Mouse (Mus musculus): ENCODE measurements around the gene Baz1b. TPM values are rescaled to one million over a fixed set of nuclear protein-coding genes. Genes with fewer than 3 reads are reported as not detected.
A peak's percentile ranks its signal among the peaks of the same experiment; 100 is the strongest.

The Baz1b gene
- total RNA-seq, 1 experiment = 70.1 TPM

DNA sequence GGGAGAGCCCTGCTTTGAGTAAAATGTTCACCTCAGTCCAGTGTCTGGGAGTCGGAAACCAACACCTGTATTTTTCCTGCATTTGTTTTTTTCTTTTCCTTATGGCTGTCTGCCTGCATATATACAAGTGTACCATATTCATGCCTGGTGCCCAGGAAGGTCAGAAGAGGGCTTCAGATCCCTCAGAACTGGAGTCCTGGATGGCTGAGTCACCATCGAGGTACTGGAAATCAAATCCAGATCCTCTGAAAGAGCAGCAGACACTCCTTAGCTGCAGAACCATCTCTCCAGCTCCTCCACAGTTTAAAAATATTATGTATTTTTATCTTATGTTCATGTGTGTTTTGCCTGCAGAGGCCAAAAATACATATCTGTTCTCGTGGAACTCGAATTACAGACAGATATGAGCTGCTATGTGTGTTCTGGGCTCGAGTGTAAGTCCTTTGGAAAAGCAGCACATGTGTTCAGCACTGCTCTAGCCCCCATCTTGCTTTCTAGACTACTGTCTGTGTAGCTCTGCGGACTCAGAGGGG is 15.3 kb upstream of the Baz1b start:
- Histone ChIP-seq H3K4me3 (ENCODE audit: insufficient read depth in 1 of 2, low read depth in 1 of 2, low read length in 2 of 2, poor library complexity in 1 of 2, severe bottlenecking in 1 of 2) (no peak overlapping the region), H3K9me3 (ENCODE audit: control insufficient read depth, insufficient read depth, low read depth, low read length) (no peaks in the 10 kb centered on the region), H3K36me3 (ENCODE audit: control insufficient read depth, insufficient read depth, low read length, poor library complexity, severe bottlenecking) (peaks cover 9% of the 10 kb centered on the region), H3K9ac (ENCODE audit: insufficient read depth, low read depth, low read length, poor library complexity, severe bottlenecking) (no peak overlapping the region), H3K4me1 (ENCODE audit: control insufficient read depth in 2 of 2, insufficient read depth in 2 of 2, low read length in 2 of 2, poor library complexity in 1 of 2) (peaks cover 3 to 22% of the 10 kb centered on the region in 2 experiments; a peak in 3 of 4 replicates), H3K27ac (ENCODE audit: insufficient read depth, low read depth, low read length, poor library complexity, severe bottlenecking) (no peak overlapping the region; the same call in 1 of the 2 replicates)
- in situ Hi-C loops (cut with MboI; ENCODE audit: low sequenced_read_pairs in 2 of 2, unreplicated experiment in 2 of 2) = no loop called here
- TF ChIP-seq CHD2 (IDR thresholded peaks at IDR 0.05; ENCODE audit: low read depth, low read length) (no peak), ZNF384 (IDR thresholded peaks at IDR 0.05; ENCODE audit: low read depth, low read length) (no peak), HCFC1 (IDR thresholded peaks at IDR 0.05; ENCODE audit: borderline replicate concordance, insufficient read depth, low read length) (no peak), MAFK (IDR thresholded peaks at IDR 0.05; ENCODE audit: insufficient read depth, low read depth, low read length) (no peak), ZC3H11A (IDR thresholded peaks at IDR 0.05; ENCODE audit: borderline replicate concordance, low read depth, low read length) (no peak)
- DNase-seq (ENCODE audit: low read depth, low spot score) = no peak

DNA sequence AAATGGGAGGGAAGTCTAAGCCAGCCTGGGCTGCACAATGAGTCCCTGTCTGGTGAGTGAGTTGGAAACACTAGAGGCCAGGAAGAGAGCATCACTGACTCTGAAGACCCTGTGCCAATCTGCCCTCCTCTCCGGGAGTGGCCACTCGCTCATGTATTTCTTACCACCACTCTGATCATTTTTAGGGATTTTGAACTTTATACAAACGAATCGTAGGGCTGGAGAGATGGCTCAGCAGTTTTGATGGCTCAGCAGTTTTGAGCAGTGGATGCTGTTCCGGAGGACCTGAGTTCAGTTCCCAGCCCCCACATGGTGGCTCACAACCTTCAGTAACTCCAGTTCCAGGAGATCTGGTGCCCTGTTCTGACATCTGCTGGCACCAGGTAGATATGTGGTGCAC is 14.1 kb upstream of the Baz1b start:
- TF ChIP-seq MAFK (IDR thresholded peaks at IDR 0.05; ENCODE audit: insufficient read depth, low read depth, low read length) (peak; percentile 88), CHD2 (IDR thresholded peaks at IDR 0.05; ENCODE audit: low read depth, low read length) (no peak), ZNF384 (IDR thresholded peaks at IDR 0.05; ENCODE audit: low read depth, low read length) (no peak), HCFC1 (IDR thresholded peaks at IDR 0.05; ENCODE audit: borderline replicate concordance, insufficient read depth, low read length) (no peak), ZC3H11A (IDR thresholded peaks at IDR 0.05; ENCODE audit: borderline replicate concordance, low read depth, low read length) (no peak)
- Histone ChIP-seq H3K9me3 (ENCODE audit: control insufficient read depth, insufficient read depth, low read depth, low read length) (no peaks in the 10 kb centered on the region), H3K4me1 (ENCODE audit: control insufficient read depth in 2 of 2, insufficient read depth in 2 of 2, low read length in 2 of 2, poor library complexity in 1 of 2) (peaks cover 0 to 22% of the 10 kb centered on the region in 2 experiments; a peak in 3 of 4 replicates), H3K27ac (ENCODE audit: insufficient read depth, low read depth, low read length, poor library complexity, severe bottlenecking) (no peak overlapping the region), H3K36me3 (ENCODE audit: control insufficient read depth, insufficient read depth, low read length, poor library complexity, severe bottlenecking) (peaks cover 13% of the 10 kb centered on the region), H3K9ac (ENCODE audit: insufficient read depth, low read depth, low read length, poor library complexity, severe bottlenecking) (no peak overlapping the region), H3K4me3 (ENCODE audit: insufficient read depth in 1 of 2, low read depth in 1 of 2, low read length in 2 of 2, poor library complexity in 1 of 2, severe bottlenecking in 1 of 2) (no peak overlapping the region)
- in situ Hi-C loops (cut with MboI; ENCODE audit: low sequenced_read_pairs in 2 of 2, unreplicated experiment in 2 of 2) = no loop called here
- DNase-seq (ENCODE audit: low read depth, low spot score) = no peak

DNA sequence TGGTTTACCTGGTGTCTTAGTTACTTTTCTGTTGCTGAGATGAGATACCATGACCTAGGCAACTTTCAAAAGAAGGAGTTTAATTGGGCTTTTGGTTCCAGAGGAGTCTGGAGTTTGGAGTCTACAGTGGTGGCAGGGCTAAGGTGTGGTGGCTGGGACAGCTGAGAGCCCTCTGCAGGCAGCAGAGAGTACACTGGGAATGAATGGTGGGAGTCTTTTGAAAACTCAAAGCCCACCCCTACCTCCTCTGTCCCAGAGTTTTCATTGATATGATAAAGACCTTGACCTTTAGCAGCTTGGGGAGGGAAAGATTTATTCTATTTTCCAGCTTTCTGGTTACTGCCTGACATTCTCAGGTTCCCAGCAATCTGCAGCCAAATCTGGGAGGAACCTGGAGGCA is 12.0 kb upstream of the Baz1b start:
- in situ Hi-C loops (cut with MboI; ENCODE audit: low sequenced_read_pairs in 2 of 2, unreplicated experiment in 2 of 2) = no loop called here
- Histone ChIP-seq H3K27ac (ENCODE audit: insufficient read depth, low read depth, low read length, poor library complexity, severe bottlenecking) (peak overlapping the region; percentile 64; the same call in 1 of the 2 replicates), H3K9me3 (ENCODE audit: control insufficient read depth, insufficient read depth, low read depth, low read length) (no peaks in the 10 kb centered on the region), H3K36me3 (ENCODE audit: control insufficient read depth, insufficient read depth, low read length, poor library complexity, severe bottlenecking) (peaks cover 26% of the 10 kb centered on the region), H3K4me3 (ENCODE audit: insufficient read depth in 1 of 2, low read depth in 1 of 2, low read length in 2 of 2, poor library complexity in 1 of 2, severe bottlenecking in 1 of 2) (no peak overlapping the region), H3K9ac (ENCODE audit: insufficient read depth, low read depth, low read length, poor library complexity, severe bottlenecking) (peak overlapping the region; percentile 26; the same call in 1 of the 2 replicates), H3K4me1 (ENCODE audit: control insufficient read depth in 2 of 2, insufficient read depth in 2 of 2, low read length in 2 of 2, poor library complexity in 1 of 2) (peaks cover 0 to 22% of the 10 kb centered on the region in 2 experiments; a peak in 2 of 4 replicates)
- no peak for TF ChIP-seq ZNF384 (IDR thresholded peaks at IDR 0.05; ENCODE audit: low read depth, low read length)
- TF ChIP-seq HCFC1 (IDR thresholded peaks at IDR 0.05; ENCODE audit: borderline replicate concordance, insufficient read depth, low read length) = no peak
- TF ChIP-seq CHD2 (IDR thresholded peaks at IDR 0.05; ENCODE audit: low read depth, low read length) = no peak
- no peak for TF ChIP-seq ZC3H11A (IDR thresholded peaks at IDR 0.05; ENCODE audit: borderline replicate concordance, low read depth, low read length)
- no peak for TF ChIP-seq MAFK (IDR thresholded peaks at IDR 0.05; ENCODE audit: insufficient read depth, low read depth, low read length)
- DNase-seq (ENCODE audit: low read depth, low spot score) = no peak

DNA sequence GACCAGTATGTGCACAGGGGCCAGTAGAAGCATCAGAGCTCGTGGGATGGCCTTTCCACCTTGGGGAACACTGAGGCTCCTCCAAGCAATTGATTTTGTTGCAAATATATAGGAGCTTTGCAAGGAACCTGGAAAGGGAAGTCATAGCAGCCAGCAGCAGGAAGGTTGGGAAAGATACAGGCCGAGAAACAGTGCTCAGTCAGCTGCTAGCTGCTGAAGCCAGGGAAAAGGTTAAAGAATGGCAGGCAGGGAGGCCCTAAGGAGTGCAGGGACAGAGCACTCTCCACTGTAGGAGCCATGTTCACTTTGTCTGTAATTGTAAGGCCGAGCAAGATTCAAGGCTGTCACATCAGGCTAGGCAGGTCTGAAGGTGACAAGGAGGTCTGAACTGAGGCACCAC is 8.5 kb upstream of the Baz1b start:
- DNase-seq (ENCODE audit: low read depth, low spot score) = no peak
- peaks cover 40% of the 10 kb centered on the region for H3K36me3 ChIP-seq (ENCODE audit: control insufficient read depth, insufficient read depth, low read length, poor library complexity, severe bottlenecking)

More for the DNA sequence above, 8.5 kb upstream of the Baz1b start:
- no peaks in the 10 kb centered on the region for H3K9me3 ChIP-seq (ENCODE audit: control insufficient read depth, insufficient read depth, low read depth, low read length)
- TF ChIP-seq ZNF384 (IDR thresholded peaks at IDR 0.05; ENCODE audit: low read depth, low read length) (no peak), ZC3H11A (IDR thresholded peaks at IDR 0.05; ENCODE audit: borderline replicate concordance, low read depth, low read length) (no peak), CHD2 (IDR thresholded peaks at IDR 0.05; ENCODE audit: low read depth, low read length) (no peak), MAFK (IDR thresholded peaks at IDR 0.05; ENCODE audit: insufficient read depth, low read depth, low read length) (no peak), HCFC1 (IDR thresholded peaks at IDR 0.05; ENCODE audit: borderline replicate concordance, insufficient read depth, low read length) (no peak)
- no peak overlapping the region for H3K27ac ChIP-seq (ENCODE audit: insufficient read depth, low read depth, low read length, poor library complexity, severe bottlenecking)
- H3K4me1 ChIP-seq (ENCODE audit: control insufficient read depth in 2 of 2, insufficient read depth in 2 of 2, low read length in 2 of 2, poor library complexity in 1 of 2) = peaks cover 2 to 29% of the 10 kb centered on the region in 2 experiments; a peak in 2 of 4 replicates
- H3K9ac ChIP-seq (ENCODE audit: insufficient read depth, low read depth, low read length, poor library complexity, severe bottlenecking) = no peak overlapping the region
- H3K4me3 ChIP-seq (ENCODE audit: insufficient read depth in 1 of 2, low read depth in 1 of 2, low read length in 2 of 2, poor library complexity in 1 of 2, severe bottlenecking in 1 of 2) = no peak overlapping the region
- in situ Hi-C loops (cut with MboI; ENCODE audit: low sequenced_read_pairs in 2 of 2, unreplicated experiment in 2 of 2) = no loop called here

Measured in ES-E14 (cell line).